Mouse (Mus musculus) Patski (cell line): Measurements from ENCODE around the gene Atf7. TPM values are rescaled to one million over a fixed set of nuclear protein-coding genes. Genes with fewer than 3 reads are reported as not detected.

Experiments used
- ATAC-seq: fragments of 100-300 bp; one replicate; pipeline ENCODE4 v1.8.0; 2021
- CTCF ChIA-PET: fragments of 350-600 bp; sonication (Branson Sonifier 250); formaldehyde crosslinking; loops from one replicate; lab custom pipeline; 2022; ENCODE audit warnings: inconsistent platforms; lab: Charles Lee
- POLR2A ChIA-PET: fragments of 350-600 bp; sonication (Branson Sonifier 250); formaldehyde crosslinking; loops from one replicate; lab custom pipeline; 2022; ENCODE audit warnings: antibody characterized with exemption, inconsistent platforms; lab: Charles Lee
- DNase-seq: peaks from one replicate; pipeline ENCODE4 v3.0.0-alpha.2; 2011; ENCODE audit warnings: low read depth, low spot score
- H3K27me3 ChIP-seq: fragments of 371-371 bp; one replicate; pipeline ENCODE4 v1.5.1; 2021
- CTCF ChIP-seq: fragments of 100-300 bp; IDR thresholded peaks from one replicate; pipeline ENCODE4 v1.5.1; 2021
- in situ Hi-C: fragments of 300-500 bp; cut with MboI; formaldehyde crosslinking; loops from 3 replicates; pipeline ENCODE4 v1.11.1; 2018; ENCODE audit warnings: low pct_unique_long_range_greater_than_20kb, mixed read lengths
- polyA plus RNA-seq: library from polyadenylated mRNA; unstranded; gene quantifications from one replicate; pipeline ENCODE4 v1.2.3, GENCODE M21; 2021

Gene Atf7
- polyA plus RNA-seq, 1 experiment from 2014 or later: 39.9 TPM

GRCm38 (mm10) chr15:102528396-102528795, 96.9 kb downstream of the Atf7 start:
- H3K27me3 ChIP-seq: no peaks in the 10 kb centered on the region
- ChIA-PET CTCF (interaction anchor here (1.2 to 2.0 kb wide), 3 partner anchors 7 to 142 kb away, joined by 4 to 9 read pairs (median 5); partner anchors contain the start of gene Tarbp2), POLR2A (interaction anchor here (0.7 kb wide), 1 partner anchor 24 kb away, joined by 3 read pairs; no protein-coding TSS in a partner anchor)
- TF ChIP-seq CTCF: no peak
- in situ Hi-C loops: no loop called here
- ATAC-seq (no peak), DNase-seq (no peak)

GRCm38 (mm10) chr15:102527936-102528335, 97.3 kb downstream of the Atf7 start:
- ChIA-PET POLR2A (interaction anchor here (0.7 kb wide), 1 partner anchor 25 kb away, joined by 3 read pairs; no protein-coding TSS in a partner anchor), CTCF (interaction anchor here (1.2 to 2.0 kb wide), 3 partner anchors 9 to 143 kb away, joined by 5 to 9 read pairs (median 7); partner anchors contain the start of gene Tarbp2)
- ATAC-seq (no peak), DNase-seq (no peak)
- TF ChIP-seq CTCF: peak; percentile 68
- H3K27me3 ChIP-seq: no peaks in the 10 kb centered on the region
- in situ Hi-C loops: no loop called here

GRCm38 (mm10) chr15:102526111-102527002, 98.9 kb downstream of the Atf7 start:
- POLR2A ChIA-PET: interaction anchor here (0.7 to 1.1 kb wide), 2 partner anchors 55 to 66 kb away, joined by 3 to 4 read pairs; no protein-coding TSS in a partner anchor
- CTCF ChIA-PET: interaction anchor here (1.0 to 2.0 kb wide), 8 partner anchors 8 to 62 kb away, joined by 3 to 12 read pairs (median 8); partner anchors contain the start of gene Pcbp2
- no peak for TF ChIP-seq CTCF
- no peaks in the 10 kb centered on the region for H3K27me3 ChIP-seq
- in situ Hi-C loops: no loop called here
- ATAC-seq (no peak), DNase-seq (no peak)

- ChIA-PET CTCF (interaction anchor here (0.7 to 2.0 kb wide), 18 partner anchors 8 to 143 kb away, joined by 3 to 12 read pairs (median 4); partner anchors contain the start of genes Gm10337, Map3k12 and Pcbp2), POLR2A (interaction anchor here (0.6 to 1.1 kb wide), 5 partner anchors 11 to 102 kb away, joined by 3 to 7 read pairs (median 3); no protein-coding TSS in a partner anchor)
- in situ Hi-C loops: no loop called here
- H3K27me3 ChIP-seq: no peaks in the 10 kb centered on the region
- TF ChIP-seq CTCF: no peak
- DNase-seq (no peak), ATAC-seq (peak; percentile 40)
Observed at GRCm38 (mm10) chr15:102524892-102525485, 100.3 kb downstream of the Atf7 start, which contains the start of gene Npff. Npff (minus strand) TSS chr15:102524942.

- in situ Hi-C loops: no loop called here
- POLR2A ChIA-PET: interaction anchor here (1.0 kb wide), 1 partner anchor 50 kb away, joined by 3 read pairs; no protein-coding TSS in a partner anchor
- ATAC-seq (no peak), DNase-seq (no peak)
- no peaks in the 10 kb centered on the region for H3K27me3 ChIP-seq
- TF ChIP-seq CTCF: no peak
- CTCF ChIA-PET: interaction anchor here (0.6 to 1.3 kb wide), 2 partner anchors 8 to 51 kb away, joined by 3 to 4 read pairs; partner anchors contain the start of gene Pcbp2
Observed at GRCm38 (mm10) chr15:102521480-102521879, 103.8 kb downstream of the Atf7 start.

- TF ChIP-seq CTCF: no peak
- ATAC-seq: no peak
- POLR2A ChIA-PET: interaction anchor here (0.5 kb wide), 1 partner anchor 90 kb away, joined by 6 read pairs; no protein-coding TSS in a partner anchor
- no peak for DNase-seq
- in situ Hi-C loops: no loop called here
- H3K27me3 ChIP-seq: no peaks in the 10 kb centered on the region
- CTCF ChIA-PET: interaction anchor here (1.3 kb wide), 1 partner anchor 9 kb away, joined by 4 read pairs; no protein-coding TSS in a partner anchor
Observed at GRCm38 (mm10) chr15:102520416-102520815, 104.8 kb downstream of the Atf7 start.

GRCm38 (mm10) chr15:102519211-102520141, 105.8 kb downstream of the Atf7 start:
- ATAC-seq (no peak), DNase-seq (no peak)
- no peaks in the 10 kb centered on the region for H3K27me3 ChIP-seq
- in situ Hi-C loops: no loop called here
- CTCF ChIA-PET: no interaction called here
- no peak for TF ChIP-seq CTCF
- POLR2A ChIA-PET: interaction anchor here (0.5 to 2.1 kb wide), 3 partner anchors 9 to 89 kb away, joined by 3 to 6 read pairs (median 6); no protein-coding TSS in a partner anchor

- H3K27me3 ChIP-seq: no peaks in the 10 kb centered on the region
- in situ Hi-C loops: no loop called here
- ATAC-seq (no peak), DNase-seq (no peak)
- ChIA-PET POLR2A (interaction anchor here (0.5 to 2.1 kb wide), 4 partner anchors 8 to 57 kb away, joined by 3 to 6 read pairs (median 4); no protein-coding TSS in a partner anchor), CTCF (interaction anchor here (1.8 kb wide), 1 partner anchor 9 kb away, joined by 5 read pairs; no protein-coding TSS in a partner anchor)
- TF ChIP-seq CTCF: no peak
Observed at GRCm38 (mm10) chr15:102518859-102519201, 106.4 kb downstream of the Atf7 start.
